Mouse (Mus musculus) ES-Bruce4 (cell line): ENCODE measurements around the gene Gosr2.

Source experiments
- CTCF ChIP-seq: IDR thresholded peaks from one replicate; pipeline ENCODE4 v1.8.1; 2011; ENCODE audit warnings: low read depth, low read length
- EP300 ChIP-seq: IDR thresholded peaks from 2 replicates; pipeline ENCODE4 v1.6.1; 2011; ENCODE audit warnings: low read depth, low read length; ENCODE audit not compliant: insufficient read depth
- POLR2A ChIP-seq: IDR thresholded peaks from one replicate; pipeline ENCODE4 v1.8.1; 2011; ENCODE audit warnings: low read length; ENCODE audit not compliant: insufficient read depth

- no peak for TF ChIP-seq CTCF
- no peak for TF ChIP-seq POLR2A
- no peak for TF ChIP-seq EP300
Measured at GRCm38 (mm10) chr11:103711851-103712587, 14.3 kb upstream of the Gosr2 start.
